Mouse (Mus musculus) testis, adult 2 months (tissue): Measurements from ENCODE around the gene Fam219b.

ENCODE experiments used
- CTCF ChIP-seq: fragments of 200-500 bp; IDR thresholded peaks from 2 replicates; pipeline ENCODE4 v1.5.1; 2012; ENCODE audit warnings: low read depth, mild to moderate bottlenecking, inconsistent platforms, low read length, moderate library complexity; ENCODE audit not compliant: control insufficient read depth, insufficient read depth, insufficient replicate concordance
- POLR2A ChIP-seq: fragments of 200-500 bp; IDR thresholded peaks from 2 replicates; pipeline ENCODE4 v1.6.1; 2012; ENCODE audit warnings: low read depth, mild to moderate bottlenecking, inconsistent platforms, low read length, moderate library complexity; ENCODE audit not compliant: control insufficient read depth

DNA sequence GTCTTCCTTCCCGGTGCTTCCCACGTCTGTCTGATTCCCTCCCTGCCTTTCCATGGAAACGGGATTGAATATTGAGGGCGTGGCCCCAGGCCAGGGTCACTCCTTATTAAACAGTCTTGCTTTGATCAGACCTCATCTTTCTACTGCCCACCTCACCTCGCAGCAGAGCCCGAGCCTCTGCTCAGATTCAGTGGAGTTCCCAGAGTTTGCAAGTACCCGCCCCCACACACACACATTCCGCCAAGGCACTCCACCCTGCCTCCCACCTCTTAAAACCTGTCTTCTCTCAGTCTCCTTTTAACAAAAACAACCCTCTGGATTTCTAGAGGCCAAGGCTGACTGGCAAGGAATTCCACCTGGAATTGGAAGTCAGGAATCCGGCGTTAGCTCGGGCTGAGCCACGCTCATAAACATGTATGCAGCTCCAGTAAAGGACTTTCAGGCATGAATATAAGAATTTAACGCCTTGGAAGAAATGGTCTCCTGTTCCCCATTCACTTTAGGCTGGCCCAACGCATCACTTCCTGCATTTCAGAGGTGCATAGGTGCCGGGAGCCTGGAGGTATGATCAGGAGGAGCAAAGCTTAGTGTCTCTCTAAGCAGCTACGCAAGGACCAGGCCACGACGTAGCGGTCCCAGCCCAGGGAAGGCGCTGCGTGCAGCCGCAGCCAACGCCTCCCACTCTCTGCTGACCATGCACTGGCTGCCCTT is 34.3 kb upstream of the Fam219b start:
- TF ChIP-seq CTCF: no peak
- no peak for TF ChIP-seq POLR2A
